Mouse (Mus musculus): Measurements from ENCODE around the gene Psme4.

- no peak for TF ChIP-seq POLR2A (IDR thresholded peaks at IDR 0.05; ENCODE audit: borderline replicate concordance, extremely low read depth, insufficient read depth, insufficient read length, poor library complexity, severe bottlenecking)
- TF ChIP-seq CTCF (IDR thresholded peaks at IDR 0.05; ENCODE audit: borderline replicate concordance, extremely low read depth, insufficient read depth, insufficient read length) = no peak
Measured at GRCm38 (mm10) chr11:30802421-30802820, 30.9 kb downstream of the Psme4 start.
